Mouse (Mus musculus) spleen, adult 2 months (tissue): ENCODE measurements around the gene Eef2k.

ENCODE experiments used
- CTCF ChIP-seq: fragments of 200-500 bp; IDR thresholded peaks from 2 replicates; pipeline ENCODE4 v1.5.1; 2011; ENCODE audit warnings: mild to moderate bottlenecking, inconsistent platforms; ENCODE audit not compliant: insufficient read depth, insufficient read length, insufficient replicate concordance; ENCODE audit errors: extremely low read depth
- POLR2A ChIP-seq: fragments of 200-500 bp; IDR thresholded peaks from 2 replicates; pipeline ENCODE4 v1.6.1; 2011; ENCODE audit warnings: low read depth, low read length, inconsistent platforms

GRCm38 (mm10) chr7:120897711-120898335, 55.2 kb downstream of the Eef2k start:
- TF ChIP-seq CTCF, result no peak
- no peak for TF ChIP-seq POLR2A
